Mouse (Mus musculus): ENCODE data around the gene Chn1.

- TF ChIP-seq POLR2A (IDR thresholded peaks at IDR 0.05; ENCODE audit: control insufficient read depth in 1 of 2, insufficient read depth in 1 of 2, low read depth in 1 of 2, low read length in 2 of 2, poor library complexity in 1 of 2) (no peak), CTCF (IDR thresholded peaks at IDR 0.05 in 2 of 3, conservative IDR thresholded peaks at IDR 0.05 in 1 of 3; ENCODE audit: control insufficient read depth in 1 of 3, insufficient read depth in 1 of 3, low read depth in 2 of 3, low read length in 3 of 3, poor library complexity in 1 of 3, severe bottlenecking in 1 of 3) (no peak), GATA1 (IDR thresholded peaks at IDR 0.05; ENCODE audit: low read depth, low read length) (no peak), POLR2AphosphoS5 (IDR thresholded peaks at IDR 0.05; ENCODE audit: borderline replicate concordance, low read depth, low read length) (no peak), ZC3H11A (IDR thresholded peaks at IDR 0.05; ENCODE audit: low read depth, low read length) (no peak), MAFK (IDR thresholded peaks at IDR 0.05; ENCODE audit: borderline replicate concordance, low read depth, low read length) (no peak), JUND (IDR thresholded peaks at IDR 0.05; ENCODE audit: low read depth, low read length) (no peak), ZMIZ1 (IDR thresholded peaks at IDR 0.05; ENCODE audit: low read depth, low read length) (no peak), E2F4 (IDR thresholded peaks at IDR 0.05; ENCODE audit: borderline replicate concordance, low read depth, low read length) (no peak), ZNF384 (IDR thresholded peaks at IDR 0.05; ENCODE audit: low read depth, low read length) (no peak), EP300 (IDR thresholded peaks at IDR 0.05; ENCODE audit: low read depth in 1 of 2, low read length in 2 of 2) (no peak)
Measured at GRCm38 (mm10) chr2:73668608-73669007, 106.5 kb downstream of the Chn1 start.

All from MEL (cell line).